Mouse (Mus musculus) cortical plate, adult 2 months (tissue): ENCODE results near the gene Havcr1. TPM values are rescaled to one million over a fixed set of nuclear protein-coding genes. Genes with fewer than 3 reads are reported as not detected.
A peak's percentile ranks its signal among the peaks of the same experiment; 100 is the strongest.
"Not testable (repeated sequence)": the region's sequence is repeated elsewhere in the genome, so short reads cannot be mapped to it uniquely, and the experiment has no call there.

Experiments used
- H3K27ac ChIP-seq: fragments of 200-500 bp; 2 replicates; pipeline ENCODE4 v1.5.1; 2012; ENCODE audit warnings: low read length, control low read depth, inconsistent platforms; ENCODE audit not compliant: insufficient read depth
- H3K4me1 ChIP-seq: fragments of 200-500 bp; 2 replicates; pipeline ENCODE4 v1.6.1; 2011; ENCODE audit warnings: low read length; ENCODE audit not compliant: control insufficient read depth, insufficient read depth
- H3K4me3 ChIP-seq: fragments of 200-500 bp; 2 replicates; pipeline ENCODE4 v1.5.1; 2011; ENCODE audit warnings: mild to moderate bottlenecking, low read length, control low read depth; ENCODE audit not compliant: insufficient read depth
- CTCF ChIP-seq: fragments of 200-500 bp; IDR thresholded peaks from 2 replicates; pipeline ENCODE4 v1.5.1; 2011; ENCODE audit warnings: mild to moderate bottlenecking, control low read depth, low read length; ENCODE audit not compliant: insufficient read depth; ENCODE audit errors: extremely low read depth
- POLR2A ChIP-seq: fragments of 200-500 bp; IDR thresholded peaks from 2 replicates; pipeline ENCODE4 v1.6.1; 2011; ENCODE audit warnings: mild to moderate bottlenecking, low read length, control low read depth; ENCODE audit not compliant: insufficient read depth; ENCODE audit errors: extremely low read depth
- polyA plus RNA-seq: library from polyadenylated mRNA; depleted of rRNA; stranded (reverse); fragments of >200 nt; gene quantifications from 2 replicates; pipeline ENCODE4 v1.2.3, GENCODE M21; 2012; rRNA removed

The Havcr1 gene
- polyA plus RNA-seq, result not detected in 2 replicates

DNA sequence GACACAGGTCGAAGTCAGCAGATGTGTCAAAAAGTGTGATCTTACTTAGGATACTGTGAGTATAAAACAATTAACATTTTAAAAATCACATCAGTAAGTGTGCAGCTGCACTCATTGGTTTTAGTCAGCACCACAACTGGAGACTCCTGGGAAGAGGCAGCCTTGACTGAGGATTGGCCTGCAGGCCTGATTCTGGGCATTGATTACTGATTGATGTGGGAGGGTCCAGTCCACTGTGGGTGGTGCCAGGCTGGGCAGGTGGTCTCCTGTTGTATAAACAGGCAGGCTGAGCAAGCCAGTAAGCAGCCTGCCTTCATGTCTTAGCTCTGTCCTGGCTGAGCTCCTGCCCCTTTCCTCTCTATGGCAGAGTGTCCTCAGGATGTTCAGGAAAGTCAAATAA is at the start of gene Havcr1:
TSS of gene Havcr1 (plus strand) at position 5 of the 400 bp plus-strand sequence.
- not testable (repeated sequence) for H3K27ac ChIP-seq, H3K4me3 ChIP-seq, H3K4me1 ChIP-seq

DNA sequence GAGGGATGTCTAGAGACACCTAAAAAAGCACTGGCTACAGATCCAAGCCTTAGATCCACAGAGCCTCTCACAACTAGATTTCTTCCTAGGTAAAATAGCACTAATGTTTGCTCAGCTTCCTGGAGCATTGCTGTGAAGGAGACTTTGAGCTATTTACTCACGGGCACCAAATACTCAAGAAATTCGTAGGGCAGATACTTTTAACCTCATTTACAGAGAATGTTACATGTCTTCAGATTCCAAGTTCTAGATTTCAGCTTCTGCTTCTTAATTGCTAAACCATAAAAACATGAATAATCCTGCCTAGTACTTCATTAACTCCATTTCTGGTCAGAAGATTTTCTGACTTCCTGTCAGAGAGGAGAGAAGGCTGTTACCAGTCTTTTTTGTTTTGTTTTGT is 44.7 kb upstream of the Havcr1 start:
- no peak overlapping the region for H3K4me3 ChIP-seq
- H3K4me1 ChIP-seq, result no peaks in the 10 kb centered on the region
- TF ChIP-seq CTCF, result no peak
- no peak for TF ChIP-seq POLR2A
- no peak overlapping the region for H3K27ac ChIP-seq

- not testable (repeated sequence) for H3K27ac ChIP-seq, H3K4me3 ChIP-seq, H3K4me1 ChIP-seq
Observed at GRCm38 (mm10) chr11:46695849-46696248, 39.0 kb upstream of the Havcr1 start.

DNA sequence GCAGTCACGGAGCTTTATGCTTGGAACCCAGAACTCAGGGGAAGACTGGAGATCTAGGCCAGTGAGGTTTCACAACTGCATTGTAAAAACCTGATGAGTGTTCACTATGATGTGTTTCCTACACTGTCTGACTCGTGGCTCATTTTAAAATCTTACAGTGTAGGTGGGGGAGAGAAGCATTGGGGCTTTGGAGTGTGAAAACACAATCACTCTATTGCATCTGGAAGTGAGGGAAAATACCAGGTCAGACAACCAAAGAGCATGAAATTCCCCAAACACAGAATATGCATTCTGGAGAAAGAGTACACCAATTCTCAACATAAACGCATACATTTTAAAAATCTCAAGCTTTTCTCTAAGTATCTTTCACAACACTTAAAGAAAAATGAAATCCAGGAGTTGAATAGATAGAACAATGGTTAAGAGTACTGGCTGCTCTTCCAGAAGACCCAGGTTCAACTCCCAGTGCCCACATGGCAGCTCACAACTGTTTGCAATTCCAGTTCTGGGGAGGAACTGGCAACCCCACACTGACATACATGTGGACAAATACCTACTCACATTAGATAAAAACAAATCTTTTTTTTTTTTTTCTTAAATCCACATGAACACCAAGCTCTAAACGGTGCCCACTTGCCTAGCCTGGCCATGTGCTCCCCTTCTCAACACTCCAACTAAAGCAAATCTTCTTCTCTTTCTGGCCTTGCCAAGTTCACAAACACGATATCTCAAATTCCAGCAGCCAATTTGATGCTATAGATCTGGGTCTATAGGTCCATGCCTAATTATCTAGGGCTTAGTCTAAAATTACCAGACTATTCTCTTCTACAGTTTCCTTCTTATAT is 37.2 kb upstream of the Havcr1 start:
- Histone ChIP-seq H3K4me1 (no peaks in the 10 kb centered on the region), H3K27ac (no peak overlapping the region), H3K4me3 (no peak overlapping the region)
- TF ChIP-seq POLR2A, result no peak

DNA sequence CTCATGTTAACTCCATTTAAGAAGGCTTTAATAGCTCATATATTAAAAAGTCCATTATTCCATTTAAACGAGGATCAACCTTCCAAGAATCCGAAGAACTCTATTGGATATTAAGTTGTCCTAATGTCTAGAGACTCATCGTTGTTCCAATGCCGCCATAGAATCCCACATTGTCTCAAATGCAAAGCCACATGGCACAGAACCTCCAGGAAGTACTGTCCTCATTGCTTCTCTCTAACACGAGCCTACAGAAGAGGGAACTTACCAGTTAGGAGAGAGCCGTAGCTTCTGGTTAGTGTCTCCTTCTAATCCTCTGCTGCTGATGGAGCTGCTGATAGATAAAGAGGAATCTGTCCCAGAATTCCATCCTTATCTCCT is 36.6 kb upstream of the Havcr1 start:
- H3K27ac ChIP-seq, result no peak overlapping the region
- no peak overlapping the region for H3K4me3 ChIP-seq
- no peak for TF ChIP-seq CTCF
- no peak for TF ChIP-seq POLR2A
- H3K4me1 ChIP-seq, result no peaks in the 10 kb centered on the region

DNA sequence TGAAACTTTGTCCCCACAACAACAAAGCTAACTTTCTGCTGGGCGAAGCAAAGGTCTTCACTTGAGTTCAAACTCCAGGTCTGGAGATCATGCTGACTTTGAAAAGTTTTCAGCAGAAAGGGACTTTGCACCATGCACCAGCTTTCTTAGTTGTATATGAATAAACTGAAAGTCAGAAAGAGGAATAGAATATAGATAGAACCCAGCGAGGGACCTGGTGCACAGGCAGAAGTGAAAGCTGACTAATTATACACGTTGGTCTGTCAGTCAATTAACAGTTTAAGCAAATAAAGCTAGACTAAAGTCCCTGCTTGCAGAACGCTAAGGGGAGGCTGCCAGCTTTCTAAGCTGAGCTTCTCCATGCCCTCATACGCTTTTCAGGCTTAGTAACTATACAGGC is 36.0 kb upstream of the Havcr1 start:
- Histone ChIP-seq H3K4me3 (no peak overlapping the region), H3K27ac (no peak overlapping the region), H3K4me1 (no peaks in the 10 kb centered on the region)
- no peak for TF ChIP-seq CTCF
- TF ChIP-seq POLR2A, result no peak

DNA sequence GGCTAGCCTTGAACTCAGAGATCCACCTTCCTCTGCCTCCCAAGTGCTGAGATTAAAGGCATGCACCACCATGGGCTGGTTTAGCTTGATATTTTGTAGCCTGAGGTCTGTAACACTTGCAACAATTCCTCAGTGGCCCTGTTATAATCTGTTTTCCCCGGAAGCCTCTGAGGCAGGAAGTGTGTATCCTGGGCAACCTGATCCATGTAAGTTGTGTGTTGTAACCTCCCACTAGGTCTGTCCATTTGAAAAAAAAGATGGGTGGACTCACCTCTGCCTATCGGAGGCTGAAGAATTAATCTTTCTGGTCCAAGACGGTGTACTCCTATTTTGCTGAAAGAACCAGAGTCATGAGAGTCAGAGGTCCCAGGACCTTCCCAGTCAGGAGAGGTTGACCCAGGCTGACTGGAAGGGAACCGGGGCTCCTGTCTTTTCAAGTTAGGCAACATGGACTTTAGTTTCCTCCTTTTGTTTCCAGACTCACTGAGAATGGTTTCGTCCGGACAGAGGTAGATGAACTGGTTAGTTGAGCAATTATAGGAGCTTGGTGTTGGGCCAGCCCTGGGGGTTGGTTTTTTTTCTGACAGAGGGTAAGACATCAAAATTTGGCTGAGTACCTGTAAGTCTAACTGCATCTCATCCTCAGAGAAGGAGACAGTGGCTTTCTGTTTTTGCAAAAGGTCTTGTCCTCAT is 28.1 kb upstream of the Havcr1 start, which contains the start of gene Timd2:
TSS of gene Timd2 (minus strand) at position 398 of the 693 bp plus-strand sequence.
- no peak within 1 kb of the TSS for H3K27ac ChIP-seq
- TF ChIP-seq CTCF, result no peak
- no peak for TF ChIP-seq POLR2A
- no peak within 1 kb of the TSS for H3K4me3 ChIP-seq
- no peaks in the 10 kb centered on the region for H3K4me1 ChIP-seq

- no peaks in the 10 kb centered on the region for H3K4me1 ChIP-seq
Observed at GRCm38 (mm10) chr11:46731541-46732070, 3.3 kb upstream of the Havcr1 start.

GRCm38 (mm10) chr11:46733242-46733789 is 1.6 kb upstream of the Havcr1 start:
- H3K4me1 ChIP-seq, result no peaks in the 10 kb centered on the region
- H3K27ac ChIP-seq, result no peak overlapping the region
- TF ChIP-seq POLR2A, result no peak
- TF ChIP-seq CTCF, result peak; percentile 52
- H3K4me3 ChIP-seq, result no peak overlapping the region

More at GRCm38 (mm10) chr11:46731541-46732070, 3.3 kb upstream of the Havcr1 start:
- no peak for TF ChIP-seq CTCF
- TF ChIP-seq POLR2A, result no peak
- Histone ChIP-seq H3K4me3 (no peak overlapping the region), H3K27ac (no peak overlapping the region)

- TF ChIP-seq CTCF (no peak), POLR2A (no peak)
- Histone ChIP-seq H3K4me3 (no peak overlapping the region), H3K27ac (no peak overlapping the region), H3K4me1 (no peaks in the 10 kb centered on the region)
Observed at GRCm38 (mm10) chr11:46734617-46735016, 263 bp upstream of the Havcr1 start.
